17 mouse cellular contexts compared by ENCODE assay signal in genomic region chr9:96741365-96742085, GRCm38 (mm10). TPM values are rescaled to one million over a fixed set of nuclear protein-coding genes. Genes with fewer than 3 reads are reported as not detected.
DNase-seq lines count a peak whose midpoint lies in the region; ATAC-seq and TF ChIP-seq lines count a peak whose summit lies in the region.
"Had no signal": no experiment of that assay in that cellular context is flagged by ENCODE, and none has a peak within 500 bp of the region (broad histone marks: within the 10 kb centered on the region; RNA-seq: fewer than 3 reads in every experiment).

No protein-coding gene starts in this region.

- ATAC-seq in intestine, embryonic 14.5 days (replicated peaks; ENCODE audit: low FRiP score, low TSS enrichment, low read depth) = no peak
- no peak for ATAC-seq in intestine, postnatal 0 days
- ATAC-seq in midbrain, embryonic 13.5 days = peak; percentile 67
- ATAC-seq: hindbrain, postnatal 0 days had no signal

- WGBS in intestine, embryonic 14.5 days = 75% methylated on average over 17 of the region's 17 CpGs
- WGBS in intestine, postnatal 0 days = 85% methylated on average over 17 of the region's 17 CpGs
- 67% methylated on average over 17 of the region's 17 CpGs for WGBS in midbrain, embryonic 13.5 days

- H3K4me2 ChIP-seq in intestine, embryonic 14.5 days (ENCODE audit: low read length) = no peak overlapping the region
- H3K4me2 ChIP-seq in intestine, postnatal 0 days (replicated peaks; ENCODE audit: low read depth) = no peak overlapping the region
- H3K4me2 ChIP-seq in midbrain, embryonic 13.5 days (replicated peaks) = peak overlapping the region; percentile 27
- H3K4me2 ChIP-seq: neural tube, embryonic 12.5 days; stomach, embryonic 15.5 days had no signal

- peak overlapping the region; percentile 81 for H3K27ac ChIP-seq in gastrocnemius, adult 2 months
- H3K27ac ChIP-seq in intestine, embryonic 14.5 days (ENCODE audit: low read depth) = 0 out of 2 replicates have a peak overlapping the region, but pooled peaks have one; percentile 77
- no peak overlapping the region for H3K27ac ChIP-seq in intestine, postnatal 0 days (ENCODE audit: low read depth, low read length)
- H3K27ac ChIP-seq in embryonic fibroblast, embryonic 13.5 days (ENCODE audit: insufficient read depth, low read length) = peak overlapping the region; percentile 87
- H3K27ac ChIP-seq in midbrain, embryonic 13.5 days = peak overlapping the region; percentile 17; the same call in 1 of the 2 replicates
- H3K27ac ChIP-seq: hindbrain, postnatal 0 days; kidney, postnatal 0 days; neural tube, embryonic 12.5 days had no signal

- no peak overlapping the region for H3K4me3 ChIP-seq in gastrocnemius, adult 2 months
- no peak overlapping the region for H3K4me3 ChIP-seq in intestine, embryonic 14.5 days (ENCODE audit: low read depth, low read length)
- H3K4me3 ChIP-seq in intestine, postnatal 0 days (ENCODE audit: low read depth, low read length) = no peak overlapping the region
- no peak overlapping the region for H3K4me3 ChIP-seq in embryonic fibroblast, embryonic 13.5 days (ENCODE audit: insufficient read depth, low read length)
- H3K4me3 ChIP-seq in midbrain, embryonic 13.5 days (replicated peaks) = no peak overlapping the region
- H3K4me3 ChIP-seq: neural tube, embryonic 12.5 days; stomach, embryonic 15.5 days had no signal

- H3K4me1 ChIP-seq in intestine, embryonic 14.5 days (replicated peaks; ENCODE audit: control insufficient read depth, insufficient read depth, low read length) = 0 out of 2 replicates have a peak, but pooled peaks cover 5% of the 10 kb centered on the region
- no peaks in the 10 kb centered on the region for H3K4me1 ChIP-seq in intestine, postnatal 0 days (replicated peaks; ENCODE audit: control insufficient read depth, insufficient read depth, low read length)
- H3K4me1 ChIP-seq in embryonic fibroblast, embryonic 13.5 days (ENCODE audit: control insufficient read depth, insufficient read depth, low read length) = no peaks in the 10 kb centered on the region
- peaks cover 14% of the 10 kb centered on the region for H3K4me1 ChIP-seq in midbrain, embryonic 13.5 days (replicated peaks)
- H3K4me1 ChIP-seq: neural tube, embryonic 12.5 days had no signal

- TF ChIP-seq CTCF in gastrocnemius, adult 2 months (IDR thresholded peaks at IDR 0.05) = no peak
- no peak for TF ChIP-seq CTCF in intestine, postnatal 0 days (IDR thresholded peaks at IDR 0.05; ENCODE audit: low read depth)
- TF ChIP-seq CTCF in embryonic fibroblast, embryonic 13.5 days (IDR thresholded peaks at IDR 0.05; ENCODE audit: borderline replicate concordance, insufficient read depth, low read length) = no peak

- no peak for TF ChIP-seq POLR2A in embryonic fibroblast, embryonic 13.5 days (IDR thresholded peaks at IDR 0.05; ENCODE audit: low read depth, low read length)

- intact Hi-C loops in gastrocnemius, adult 2 months (cut with DNase I) = no loop called here

- no peaks in the 10 kb centered on the region for H3K9me3 ChIP-seq in intestine, embryonic 14.5 days (ENCODE audit: control insufficient read depth, low read length)
- no peaks in the 10 kb centered on the region for H3K9me3 ChIP-seq in intestine, postnatal 0 days (ENCODE audit: control insufficient read depth)
- H3K9me3 ChIP-seq in midbrain, embryonic 13.5 days = no peaks in the 10 kb centered on the region
- H3K9me3 ChIP-seq: stomach, embryonic 15.5 days had no signal

- no peak overlapping the region for H3K9ac ChIP-seq in intestine, embryonic 14.5 days (ENCODE audit: low read length)
- H3K9ac ChIP-seq in intestine, postnatal 0 days (ENCODE audit: low read depth, low read length) = no peak overlapping the region
- H3K9ac ChIP-seq in midbrain, embryonic 13.5 days (replicated peaks) = 0 out of 2 replicates have a peak overlapping the region, but pooled peaks have one; percentile 14
- H3K9ac ChIP-seq: neural tube, embryonic 12.5 days; stomach, embryonic 15.5 days had no signal

- no peaks in the 10 kb centered on the region for H3K36me3 ChIP-seq in intestine, embryonic 14.5 days (ENCODE audit: control insufficient read depth, insufficient read depth, low read length)
- no peaks in the 10 kb centered on the region; the same call in 1 of the 2 replicates for H3K36me3 ChIP-seq in intestine, postnatal 0 days (ENCODE audit: control insufficient read depth, insufficient read depth)
- no peaks in the 10 kb centered on the region for H3K36me3 ChIP-seq in midbrain, embryonic 13.5 days
- H3K36me3 ChIP-seq: G1E; neural tube, embryonic 12.5 days; stomach, embryonic 15.5 days had no signal

- no peaks in the 10 kb centered on the region for H3K27me3 ChIP-seq in intestine, embryonic 14.5 days (replicated peaks; ENCODE audit: control insufficient read depth, insufficient read depth, low read length)
- H3K27me3 ChIP-seq in intestine, postnatal 0 days (replicated peaks; ENCODE audit: control insufficient read depth, insufficient read depth, low read length) = no peaks in the 10 kb centered on the region
- no peaks in the 10 kb centered on the region for H3K27me3 ChIP-seq in midbrain, embryonic 13.5 days
- H3K27me3 ChIP-seq: neural tube, embryonic 12.5 days; stomach, embryonic 15.5 days had no signal

- no peak for DNase-seq in gastrocnemius, adult 2 months
- no peak for DNase-seq in gastrocnemius, postnatal 25 days
- DNase-seq in intestine, embryonic 14.5 days (ENCODE audit: low spot score) = no peak
- no peak for DNase-seq in thymus, postnatal 25 days
- no peak for DNase-seq in right cerebral cortex, postnatal 36 days (ENCODE audit: low spot score in 2 of 2)
- DNase-seq: adrenal gland, postnatal 14 days; cerebellum, postnatal 36 days; gastrocnemius, postnatal 14 days; liver had no signal

RNA-seq across cellular contexts. Expression of gene Zbtb38, which starts 11.1 kb away (rescaled TPM):
- total RNA-seq in gastrocnemius, adult 2 months (2021) = 10 to 100 TPM; 22.9 to 33.8 TPM
- 10 to 100 TPM; 19.3 to 19.8 TPM for total RNA-seq in gastrocnemius, postnatal 25 days (2021)
- 20.2 and 21.0 TPM in 2 replicates for polyA plus RNA-seq in intestine, embryonic 14.5 days (2014; fragmentation: Nextera tagmentation; extraction: Ambion mirVana)
- 18.5 and 20.8 TPM in 2 replicates for polyA plus RNA-seq in intestine, postnatal 0 days (2015; fragmentation: Nextera tagmentation; extraction: Ambion mirVana)
- 33.6 and 47.0 TPM in 2 replicates for polyA plus RNA-seq in embryonic fibroblast, embryonic 13.5 days (2011; ENCODE audit: insufficient read length, low read depth, missing spikeins)
- 38.0 and 41.1 TPM in 2 replicates for polyA plus RNA-seq in midbrain, embryonic 13.5 days (2015; fragmentation: Nextera tagmentation; extraction: Ambion mirVana)
